Mouse (Mus musculus): ENCODE data around the gene Enox2. TPM values are rescaled to one million over a fixed set of nuclear protein-coding genes. Genes with fewer than 3 reads are reported as not detected.
"Not testable (repeated sequence)": the region's sequence is repeated elsewhere in the genome, so short reads cannot be mapped to it uniquely, and the experiment has no call there.

Enox2 gene
- total RNA-seq, 2 experiments from 2014 or later: 9.5 to 10.0 TPM

DNA sequence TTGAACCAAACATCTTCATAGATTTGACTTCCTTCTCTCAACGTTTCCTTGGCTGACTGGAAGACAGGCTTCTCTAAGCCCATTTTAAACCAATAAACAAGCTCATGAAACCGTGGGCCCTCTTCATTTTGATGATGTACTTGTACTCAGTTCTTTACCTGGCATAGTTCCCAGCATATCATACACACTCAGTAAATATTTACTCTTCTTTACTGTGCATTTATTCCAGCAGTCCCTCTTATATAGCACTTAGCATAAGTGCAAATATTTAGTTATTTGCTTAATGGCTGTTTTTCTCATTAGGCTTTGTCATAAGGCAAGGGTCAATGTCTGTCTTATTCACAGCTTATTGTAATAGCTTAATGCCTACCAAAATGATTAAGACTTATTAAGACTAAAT lies 133.8 kb downstream of the Enox2 start:
- intact Hi-C loops (cut with DNase I): no loop called here
- no peak for DNase-seq (ENCODE audit: extremely low spot score in 1 of 2, low spot score in 2 of 2)
- Histone ChIP-seq H3K4me3 (no peak overlapping the region), H3K27ac (no peak overlapping the region)
- TF ChIP-seq CTCF (IDR thresholded peaks at IDR 0.05): no peak

DNA sequence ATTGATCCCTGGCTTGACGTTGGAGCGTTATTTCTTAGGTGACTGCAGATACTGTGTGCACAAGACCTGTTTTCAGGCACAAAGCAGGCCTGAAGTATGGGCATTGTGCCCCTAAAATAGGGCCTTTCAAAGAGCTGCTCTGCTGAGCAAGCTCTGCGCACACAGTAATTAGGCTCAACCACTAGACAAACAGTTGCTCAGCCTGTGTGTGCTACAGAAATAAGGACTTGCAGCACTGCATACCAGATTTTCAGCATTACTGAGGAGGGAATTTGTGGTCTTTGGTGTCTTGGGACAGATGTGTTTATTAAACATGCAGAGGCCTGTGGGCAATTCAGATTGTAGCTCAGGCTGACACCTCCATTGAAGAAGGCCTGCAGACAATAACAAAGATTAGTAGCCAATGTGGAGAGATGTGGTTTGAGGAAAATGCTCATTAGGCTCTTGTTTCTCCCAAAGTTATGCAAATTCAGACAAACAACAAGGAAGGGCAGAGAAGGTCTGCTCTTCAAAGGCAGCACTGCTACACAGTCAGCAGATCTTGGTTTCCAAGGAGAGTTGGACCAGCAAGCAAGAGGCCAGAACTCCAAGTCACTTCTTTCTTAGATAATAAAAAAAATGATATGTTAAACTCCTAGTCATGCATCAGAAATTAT lies 163.2 kb downstream of the Enox2 start:
- no peak for DNase-seq (ENCODE audit: extremely low spot score in 1 of 2, low spot score in 2 of 2)
- Histone ChIP-seq H3K4me3 (no peak overlapping the region), H3K27ac (no peak overlapping the region)
- intact Hi-C loops (cut with DNase I): loop anchor here (5.0 kb wide), 1 partner anchor 228 kb away; no protein-coding TSS in a partner anchor
- no peak for TF ChIP-seq CTCF (IDR thresholded peaks at IDR 0.05)

DNA sequence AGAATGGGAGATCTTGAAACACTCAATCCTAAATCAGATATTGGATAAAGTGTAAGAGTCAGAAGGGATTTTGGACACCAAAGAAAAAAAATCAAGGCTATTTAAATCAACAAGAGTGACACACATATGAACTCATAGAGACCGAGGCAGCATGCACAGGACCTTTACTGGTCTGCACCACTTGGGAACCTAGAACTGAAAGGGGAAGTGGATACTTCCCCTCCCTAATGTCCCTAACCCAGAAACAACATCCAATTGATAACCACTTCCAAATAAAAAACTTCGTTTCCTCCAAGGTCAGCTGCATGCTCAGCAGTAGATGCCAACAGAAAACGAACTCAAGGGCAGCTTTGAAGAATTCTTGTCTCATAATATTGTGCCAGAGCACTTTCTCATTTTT lies 171.6 kb downstream of the Enox2 start:
- intact Hi-C loops (cut with DNase I): no loop called here
- H3K4me3 ChIP-seq: no peak overlapping the region
- no peak for DNase-seq (ENCODE audit: extremely low spot score in 1 of 2, low spot score in 2 of 2)
- H3K27ac ChIP-seq: no peak overlapping the region
- TF ChIP-seq CTCF (IDR thresholded peaks at IDR 0.05): no peak

DNA sequence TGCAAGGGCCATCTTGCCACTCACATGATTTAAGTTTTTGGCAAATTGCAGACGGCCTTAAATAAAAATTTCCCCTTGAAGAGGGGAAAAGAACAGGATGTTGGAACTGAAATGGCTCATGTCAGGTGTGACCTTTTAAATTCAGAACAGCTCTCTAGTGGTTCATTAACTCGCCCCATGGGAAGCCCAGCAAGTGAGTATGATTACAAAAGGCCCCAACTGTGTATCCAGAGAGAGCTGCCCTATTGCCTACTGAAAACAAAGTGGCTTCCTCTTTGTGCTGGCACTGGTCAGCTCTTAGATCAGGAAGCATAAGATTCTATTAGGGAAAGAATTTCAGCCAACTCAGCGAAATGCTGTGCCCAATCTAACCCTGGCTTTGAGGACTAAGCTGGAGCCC lies 175.6 kb downstream of the Enox2 start:
- no peak overlapping the region for H3K27ac ChIP-seq
- intact Hi-C loops (cut with DNase I): no loop called here
- no peak overlapping the region for H3K4me3 ChIP-seq
- no peak for TF ChIP-seq CTCF (IDR thresholded peaks at IDR 0.05)
- no peak for DNase-seq (ENCODE audit: extremely low spot score in 1 of 2, low spot score in 2 of 2)

DNA sequence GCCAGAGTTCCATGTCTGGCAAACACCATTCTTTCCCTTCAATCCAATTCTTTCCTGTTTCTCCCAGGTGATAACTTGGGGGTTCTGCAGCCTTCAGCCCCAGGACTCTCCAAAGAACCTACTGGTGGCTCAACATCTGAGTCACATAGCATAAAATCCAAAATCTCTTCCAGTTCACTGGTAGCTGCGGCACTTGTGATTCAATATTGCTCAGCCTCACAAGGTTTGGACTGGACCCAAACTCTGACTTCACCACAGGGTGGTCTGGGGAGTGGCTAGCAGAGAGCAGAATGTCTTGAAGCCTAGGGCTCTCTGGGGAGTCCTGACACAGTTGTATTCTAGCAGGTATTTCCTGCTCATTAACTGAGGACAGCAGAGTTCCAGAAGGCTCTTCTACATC lies 187.5 kb downstream of the Enox2 start:
- H3K27ac ChIP-seq; intact Hi-C loops (cut with DNase I); DNase-seq (ENCODE audit: extremely low spot score in 1 of 2, low spot score in 2 of 2); H3K4me3 ChIP-seq: not testable (repeated sequence)

DNA sequence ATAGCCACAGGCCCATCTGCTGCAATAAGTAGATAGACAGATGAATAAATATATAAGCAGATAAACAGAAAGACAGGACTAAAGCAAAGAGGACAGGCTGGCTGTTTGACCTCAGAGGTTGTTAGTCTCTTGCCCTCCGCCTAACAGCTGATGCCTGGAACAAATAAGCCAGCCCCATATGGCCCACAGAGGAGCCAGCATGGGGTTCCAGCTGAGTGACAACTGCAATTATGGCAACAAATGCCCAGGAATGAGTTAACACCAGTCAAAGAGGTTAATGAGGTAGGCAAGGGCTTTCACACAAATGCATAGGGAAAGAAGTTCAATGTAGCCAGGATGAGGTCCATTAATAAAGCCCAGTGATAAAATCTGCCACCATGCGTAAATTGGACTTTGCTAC lies 191.8 kb downstream of the Enox2 start:
- no peak overlapping the region for H3K4me3 ChIP-seq
- DNase-seq (ENCODE audit: extremely low spot score in 1 of 2, low spot score in 2 of 2): no peak
- H3K27ac ChIP-seq: no peak overlapping the region
- TF ChIP-seq CTCF (IDR thresholded peaks at IDR 0.05): no peak
- intact Hi-C loops (cut with DNase I): no loop called here

DNA sequence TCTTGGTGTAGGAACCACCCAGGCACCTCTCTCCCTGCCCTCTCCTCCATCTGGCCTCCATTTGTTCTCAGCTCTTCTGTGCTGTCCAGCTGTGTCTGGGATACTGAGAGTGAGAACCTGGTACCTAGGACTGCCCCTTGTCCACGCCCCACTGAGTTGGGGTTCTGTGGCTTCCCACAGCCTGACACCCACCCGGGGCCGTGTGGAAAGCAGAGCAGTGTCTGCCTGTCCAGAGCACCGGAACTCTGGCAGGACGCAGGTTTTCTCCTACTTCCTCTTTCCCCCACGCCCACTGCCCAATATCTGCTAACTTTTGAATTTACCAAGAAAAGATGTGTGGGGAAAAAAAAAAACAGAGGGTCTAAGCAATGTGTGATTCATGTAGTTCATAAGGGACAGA lies 213.0 kb downstream of the Enox2 start:
- H3K27ac ChIP-seq: no peak overlapping the region
- intact Hi-C loops (cut with DNase I): no loop called here
- H3K4me3 ChIP-seq: no peak overlapping the region
- no peak for TF ChIP-seq CTCF (IDR thresholded peaks at IDR 0.05)
- no peak for DNase-seq (ENCODE audit: extremely low spot score in 1 of 2, low spot score in 2 of 2)

DNA sequence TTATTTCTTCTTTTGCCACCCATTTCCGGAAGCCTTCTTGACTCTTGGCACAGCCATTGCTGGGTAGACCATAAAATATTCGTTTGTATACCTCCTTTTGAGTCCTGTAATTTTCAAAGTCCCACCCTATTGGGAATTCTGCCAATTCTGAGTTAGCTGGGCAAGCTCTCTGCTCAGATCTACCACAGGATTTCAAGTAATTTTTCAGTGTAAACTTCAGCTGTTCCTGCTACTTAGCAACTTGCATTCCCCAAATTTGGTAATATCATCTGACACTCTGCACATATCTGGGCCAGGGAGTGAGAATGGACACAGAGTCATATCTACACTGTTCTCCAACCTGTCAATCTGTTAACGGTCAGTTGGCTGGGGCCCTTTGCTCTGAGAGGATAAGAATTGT lies 214.5 kb downstream of the Enox2 start:
- Histone ChIP-seq H3K4me3 (no peak overlapping the region), H3K27ac (no peak overlapping the region)
- intact Hi-C loops (cut with DNase I): no loop called here
- TF ChIP-seq CTCF (IDR thresholded peaks at IDR 0.05): no peak
- DNase-seq (ENCODE audit: extremely low spot score in 1 of 2, low spot score in 2 of 2): no peak

DNA sequence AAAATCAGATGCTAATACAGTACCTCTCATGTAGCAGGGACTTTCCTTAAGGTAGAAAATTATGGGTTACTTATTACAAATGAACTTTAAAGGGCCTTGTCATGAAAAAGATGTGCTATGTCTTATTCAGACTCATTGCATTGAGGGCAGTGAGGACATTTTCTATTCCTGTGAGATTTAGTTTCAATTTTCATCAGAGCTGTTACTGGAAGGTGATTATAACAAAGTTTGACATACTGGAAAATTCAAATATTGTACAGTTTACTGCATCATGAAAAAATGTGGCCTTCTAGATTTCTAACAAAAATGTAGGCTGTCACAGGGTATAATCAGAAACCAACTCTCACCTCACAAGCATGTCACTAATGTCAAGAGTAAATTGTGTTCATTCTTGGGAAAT lies 242.9 kb downstream of the Enox2 start:
- no peak overlapping the region for H3K27ac ChIP-seq
- no peak for TF ChIP-seq CTCF (IDR thresholded peaks at IDR 0.05)
- intact Hi-C loops (cut with DNase I): no loop called here
- no peak for DNase-seq (ENCODE audit: extremely low spot score in 1 of 2, low spot score in 2 of 2)
- no peak overlapping the region for H3K4me3 ChIP-seq

DNA sequence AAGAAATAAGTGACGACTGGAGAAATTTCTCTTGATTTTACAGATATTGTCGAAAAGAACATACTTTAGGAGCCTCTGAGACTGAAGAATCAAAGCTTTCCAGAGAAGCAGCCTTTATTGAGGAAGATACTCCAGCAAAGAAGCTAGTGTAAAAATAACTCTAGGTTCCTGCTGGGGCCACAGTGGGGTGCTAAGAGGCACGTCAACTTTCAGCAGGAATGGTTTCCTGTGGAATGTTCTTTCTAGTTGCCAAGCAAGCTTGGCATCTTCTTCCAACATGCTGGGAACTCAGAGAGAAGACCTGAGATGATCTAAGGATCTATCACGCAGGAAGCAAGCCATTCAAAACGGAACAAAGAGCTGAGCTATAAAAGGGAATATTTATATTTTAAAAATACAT lies 278.3 kb downstream of the Enox2 start:
- intact Hi-C loops (cut with DNase I): loop anchor here (10.0 kb wide), 1 partner anchor 275 kb away; the partner anchor contains the start of gene Enox2
- Histone ChIP-seq H3K4me3 (no peak overlapping the region), H3K27ac (no peak overlapping the region)
- no peak for DNase-seq (ENCODE audit: extremely low spot score in 1 of 2, low spot score in 2 of 2)
- TF ChIP-seq CTCF (IDR thresholded peaks at IDR 0.05): no peak

DNA sequence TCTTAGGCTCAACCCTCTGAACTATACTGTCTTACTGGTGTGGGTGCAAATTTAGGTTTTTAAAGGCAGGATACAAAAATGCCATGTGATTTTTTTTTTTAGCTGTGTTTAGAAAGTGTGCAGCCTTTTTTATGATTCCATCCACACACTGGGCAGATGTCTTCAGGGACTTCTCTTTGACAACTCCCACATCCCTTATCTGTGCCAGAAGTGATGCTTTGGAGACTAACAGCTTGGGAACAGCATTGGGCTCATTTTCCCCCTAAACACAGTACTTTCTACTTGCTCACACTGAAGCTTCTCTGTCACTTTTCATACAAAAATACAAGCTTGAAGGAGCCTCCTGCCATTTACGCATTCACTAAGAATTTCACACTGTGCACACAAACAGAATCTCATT lies 282.4 kb downstream of the Enox2 start:
- no peak for TF ChIP-seq CTCF (IDR thresholded peaks at IDR 0.05)
- no peak for DNase-seq (ENCODE audit: extremely low spot score in 1 of 2, low spot score in 2 of 2)
- no peak overlapping the region for H3K4me3 ChIP-seq
- no peak overlapping the region for H3K27ac ChIP-seq
- intact Hi-C loops (cut with DNase I): loop anchor here (10.0 kb wide), 1 partner anchor 279 kb away; the partner anchor contains the start of gene Enox2

DNA sequence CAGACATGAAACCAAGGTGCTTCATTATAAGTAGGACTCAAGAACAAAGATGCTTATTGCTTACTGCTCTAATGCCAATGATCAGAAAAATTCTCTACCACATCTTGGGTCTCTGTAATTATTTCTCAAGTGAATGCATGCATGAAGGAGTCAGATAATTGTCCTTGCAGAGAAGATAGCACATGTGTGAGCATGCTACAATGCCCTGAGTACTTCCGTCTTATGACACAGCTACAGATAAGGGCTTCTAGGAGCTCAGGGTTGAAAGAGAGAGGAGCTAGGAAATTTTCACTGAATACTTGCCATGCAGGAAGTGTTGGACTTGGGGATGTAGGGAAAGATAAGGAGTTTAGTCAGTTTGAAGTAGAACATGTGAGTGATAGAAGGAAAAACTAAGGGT lies 285.2 kb downstream of the Enox2 start:
- H3K4me3 ChIP-seq: no peak overlapping the region
- intact Hi-C loops (cut with DNase I): loop anchor here (10.0 kb wide), 1 partner anchor 282 kb away; the partner anchor contains the start of gene Enox2
- no peak for DNase-seq (ENCODE audit: extremely low spot score in 1 of 2, low spot score in 2 of 2)
- no peak overlapping the region for H3K27ac ChIP-seq
- no peak for TF ChIP-seq CTCF (IDR thresholded peaks at IDR 0.05)

DNA sequence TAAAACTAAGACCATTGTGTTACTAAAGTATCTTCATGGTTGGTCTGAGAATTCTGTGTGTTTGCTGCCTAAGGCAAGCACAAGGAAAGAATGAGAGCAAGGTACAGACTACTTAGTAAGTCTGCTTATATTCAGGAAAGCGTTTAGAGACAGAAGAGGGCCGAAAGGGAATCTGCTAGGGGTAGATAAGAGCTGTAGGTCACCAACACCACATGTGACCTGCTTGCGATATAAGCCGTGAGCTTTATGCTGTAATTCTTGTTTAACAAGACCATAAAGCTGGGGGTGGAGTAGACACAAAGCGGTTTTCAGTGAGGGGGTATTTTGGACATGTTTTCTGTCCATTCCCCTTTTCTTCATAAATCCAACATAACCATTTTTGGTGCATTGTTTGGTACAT lies 302.4 kb downstream of the Enox2 start:
- no peak overlapping the region for H3K4me3 ChIP-seq
- intact Hi-C loops (cut with DNase I): loop anchor here (10.0 kb wide), 1 partner anchor 51 kb away; no protein-coding TSS in a partner anchor
- no peak overlapping the region for H3K27ac ChIP-seq
- no peak for DNase-seq (ENCODE audit: extremely low spot score in 1 of 2, low spot score in 2 of 2)
- no peak for TF ChIP-seq CTCF (IDR thresholded peaks at IDR 0.05)
